Mouse (Mus musculus): Measurements from ENCODE around the gene Phf12. TPM values are rescaled to one million over a fixed set of nuclear protein-coding genes. Genes with fewer than 3 reads are reported as not detected.

Gene Phf12
- polyA plus RNA-seq, 1 experiment from 2014 or later: 23.1 TPM

DNA sequence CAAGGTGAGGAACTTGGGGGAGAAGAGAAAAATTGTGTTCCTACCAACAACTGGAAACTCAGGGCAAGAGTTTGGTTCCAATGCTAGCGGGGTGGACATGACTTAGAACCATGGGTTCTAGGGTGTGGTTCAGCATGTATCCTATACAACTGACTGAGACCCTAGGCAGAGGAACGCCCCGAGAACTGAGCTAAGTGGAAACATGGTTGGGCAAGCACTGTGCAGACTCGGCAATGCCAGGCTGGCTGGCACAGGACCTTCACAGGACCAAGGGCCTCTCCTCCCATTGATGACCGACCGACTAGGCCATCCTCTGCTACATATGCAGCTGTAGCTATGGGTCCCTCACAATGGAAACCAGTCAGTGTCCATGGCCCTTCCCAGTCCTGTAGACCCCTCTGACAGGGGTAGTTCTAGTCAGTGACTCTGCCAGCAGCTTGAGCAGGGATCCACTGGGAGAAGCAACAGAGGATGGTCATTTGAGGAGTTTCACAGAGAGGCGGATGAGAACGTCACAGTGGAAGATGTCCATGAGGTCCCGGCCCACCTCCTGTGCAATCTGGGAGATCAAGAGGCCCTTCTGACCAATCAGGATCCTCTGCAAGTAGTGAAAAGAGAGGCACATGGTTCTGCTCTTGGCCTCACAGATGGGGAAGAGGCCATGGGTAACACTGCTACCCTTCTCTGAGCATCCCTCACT, 91.2 kb downstream of the Phf12 start:
- no peaks in the 10 kb centered on the region for H3K4me1 ChIP-seq
- H3K4me3 ChIP-seq: no peak overlapping the region
- 92% methylated on average over 9 of the region's 9 CpGs for WGBS
- no peak overlapping the region for H3K27ac ChIP-seq
- no peaks in the 10 kb centered on the region for H3K9me3 ChIP-seq (replicated peaks)
- H3K27me3 ChIP-seq (ENCODE audit: low read depth, poor library complexity, severe bottlenecking): no peaks in the 10 kb centered on the region
- peaks cover 77% of the 10 kb centered on the region for H3K36me3 ChIP-seq
- DNase-seq (ENCODE audit: low spot score): no peak

DNA sequence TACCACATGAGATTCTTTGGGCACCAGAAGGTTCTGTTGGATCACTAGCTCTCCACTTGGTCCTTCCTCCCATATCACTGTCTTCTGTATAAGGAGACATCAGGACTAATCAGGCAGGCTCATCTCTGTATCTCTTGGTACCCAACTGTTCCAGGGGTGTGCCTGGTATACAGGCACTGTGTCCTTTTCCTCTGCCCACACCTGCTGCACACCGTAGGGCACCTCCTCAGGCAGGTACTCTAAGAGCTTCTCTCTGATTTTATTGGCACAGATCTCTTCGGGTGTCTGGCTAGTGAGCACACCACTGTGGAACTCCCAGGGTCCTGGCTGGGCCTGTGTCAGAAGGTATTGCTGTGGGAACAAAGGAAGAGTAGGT, 91.7 kb downstream of the Phf12 start:
- H3K9me3 ChIP-seq (replicated peaks): no peaks in the 10 kb centered on the region
- DNase-seq (ENCODE audit: low spot score): no peak
- H3K36me3 ChIP-seq: peaks cover 77% of the 10 kb centered on the region
- H3K27ac ChIP-seq: no peak overlapping the region
- 96% methylated on average over 2 of the region's 2 CpGs for WGBS
- no peaks in the 10 kb centered on the region for H3K27me3 ChIP-seq (ENCODE audit: low read depth, poor library complexity, severe bottlenecking)
- no peak overlapping the region for H3K4me3 ChIP-seq
- peaks cover 5% of the 10 kb centered on the region for H3K4me1 ChIP-seq

DNA sequence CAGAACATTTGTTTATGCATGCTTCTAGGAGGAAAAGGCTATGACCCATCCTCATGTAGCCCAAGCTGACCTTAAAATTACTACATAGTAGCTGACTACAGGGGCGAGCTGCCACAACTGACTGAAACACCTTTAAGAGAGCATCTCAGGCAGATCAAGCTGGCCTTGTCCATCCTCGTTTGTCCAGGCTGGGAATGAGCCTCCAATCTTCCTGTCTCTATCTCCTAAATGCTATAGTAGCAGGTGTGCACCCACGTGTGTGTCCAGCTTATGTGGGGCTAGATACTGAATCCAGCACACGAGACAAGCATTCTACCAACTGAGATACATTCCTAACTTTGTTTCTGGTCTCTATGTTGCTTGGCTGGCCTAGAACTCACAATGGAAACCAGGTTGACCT, 92.1 kb downstream of the Phf12 start:
- H3K36me3 ChIP-seq: peaks cover 77% of the 10 kb centered on the region

More for the DNA sequence above, 92.1 kb downstream of the Phf12 start:
- Histone ChIP-seq H3K27ac (no peak overlapping the region), H3K27me3 (ENCODE audit: low read depth, poor library complexity, severe bottlenecking) (no peaks in the 10 kb centered on the region), H3K4me1 (peaks cover 9% of the 10 kb centered on the region), H3K4me3 (no peak overlapping the region), H3K9me3 (replicated peaks) (no peaks in the 10 kb centered on the region)
- DNase-seq (ENCODE audit: low spot score): no peak
- WGBS: 90% methylated on average over 4 of the region's 4 CpGs

MicroRNAs within 50 kb of the gene (microRNA counts, 519-probe panel; counts per million panel counts)
- microRNA mmu-miR-144 (684 counts per million, percentile 72 among the panel's probes with 10 or more counts), microRNA mmu-miR-451 (684 counts per million, percentile 72 among the panel's probes with 10 or more counts)

Small RNAs within 50 kb of the gene (microRNA-seq; reads per million reads assigned to microRNA genes)
- gene Mir144 (29.6 reads per million, percentile 34 among the genes with 10 or more reads in this experiment), gene Mir451a (not detected), gene Mir451b (not detected)

Other genes starting within 250 kb of the Phf12 start
- 25.6 and 29.5 TPM in 2 replicates for gene Myo18a, start 219.5 kb upstream of the Phf12 start, polyA plus RNA-seq (2016; fragmentation: Nextera tagmentation; extraction: Ambion mirVana)
- 1.1 and 1.4 TPM in 2 replicates for gene Gm10277, start 195.0 kb upstream of the Phf12 start, polyA plus RNA-seq (2016; fragmentation: Nextera tagmentation; extraction: Ambion mirVana)
- 0.34 and 0.48 TPM in 2 replicates for gene Pipox, start 88.7 kb upstream of the Phf12 start, polyA plus RNA-seq (2016; fragmentation: Nextera tagmentation; extraction: Ambion mirVana)
- 0.11 and 0.14 TPM in 2 replicates for gene Sez6, start 52.0 kb upstream of the Phf12 start, polyA plus RNA-seq (2016; fragmentation: Nextera tagmentation; extraction: Ambion mirVana)
- gene Dhrs13, start 49.5 kb downstream of the Phf12 start, polyA plus RNA-seq (2016; fragmentation: Nextera tagmentation; extraction: Ambion mirVana): 16.1 and 17.5 TPM in 2 replicates
- gene Flot2, start 55.2 kb downstream of the Phf12 start, polyA plus RNA-seq (2016; fragmentation: Nextera tagmentation; extraction: Ambion mirVana): 58.9 and 64.6 TPM in 2 replicates
- 43.4 and 45.4 TPM in 2 replicates for gene Eral1, start 97.6 kb downstream of the Phf12 start, polyA plus RNA-seq (2016; fragmentation: Nextera tagmentation; extraction: Ambion mirVana)
- gene Fam222b, start 111.9 kb downstream of the Phf12 start, polyA plus RNA-seq (2016; fragmentation: Nextera tagmentation; extraction: Ambion mirVana): 22.7 and 24.2 TPM in 2 replicates
- gene Traf4, start 182.8 kb downstream of the Phf12 start, polyA plus RNA-seq (2016; fragmentation: Nextera tagmentation; extraction: Ambion mirVana): 178 and 181 TPM in 2 replicates
- 17.3 and 19.9 TPM in 2 replicates for gene Nek8, start 193.9 kb downstream of the Phf12 start, polyA plus RNA-seq (2016; fragmentation: Nextera tagmentation; extraction: Ambion mirVana)
- gene Tlcd1, start 194.0 kb downstream of the Phf12 start, polyA plus RNA-seq (2016; fragmentation: Nextera tagmentation; extraction: Ambion mirVana): 10.0 and 13.1 TPM in 2 replicates
- 1,157 and 1,293 TPM in 2 replicates for gene Rpl23a, start 200.8 kb downstream of the Phf12 start, polyA plus RNA-seq (2016; fragmentation: Nextera tagmentation; extraction: Ambion mirVana)
- 139 and 141 TPM in 2 replicates for gene Rab34, start 205.7 kb downstream of the Phf12 start, polyA plus RNA-seq (2016; fragmentation: Nextera tagmentation; extraction: Ambion mirVana)
- 0.88 and 1.6 TPM in 2 replicates for gene Proca1, start 210.6 kb downstream of the Phf12 start, polyA plus RNA-seq (2016; fragmentation: Nextera tagmentation; extraction: Ambion mirVana)